Mouse (Mus musculus) urinary bladder, postnatal 4 days (tissue): ENCODE results near the gene Lsp1.

Source experiments
- DNase-seq, 2 experiments: peaks; one replicate each; pipeline ENCODE4 v3.0.0; 2021 to 2022; ENCODE audit warnings: low spot score in 2 of 2

Gene Lsp1

DNA sequence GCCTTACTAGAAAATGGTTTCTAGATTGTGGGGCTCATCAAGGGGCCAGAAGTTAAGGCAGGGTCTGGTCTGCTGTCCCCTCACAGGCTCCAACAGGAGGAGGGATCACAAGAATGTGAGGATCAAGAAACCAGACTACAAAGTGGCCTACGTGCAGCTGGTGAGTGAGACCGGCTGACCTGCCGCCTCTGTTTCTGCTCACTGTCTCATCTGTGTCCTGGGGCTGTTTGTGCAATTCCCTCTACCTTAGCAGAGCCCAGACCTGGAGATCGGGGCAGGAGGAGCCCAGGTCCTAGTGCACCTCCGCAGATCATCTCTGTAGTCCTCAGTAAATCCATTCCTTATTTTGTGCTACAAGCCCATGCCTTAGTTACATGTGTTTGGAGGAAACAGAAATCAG, 76.6 kb downstream of the Lsp1 start:
- no peak for DNase-seq

DNA sequence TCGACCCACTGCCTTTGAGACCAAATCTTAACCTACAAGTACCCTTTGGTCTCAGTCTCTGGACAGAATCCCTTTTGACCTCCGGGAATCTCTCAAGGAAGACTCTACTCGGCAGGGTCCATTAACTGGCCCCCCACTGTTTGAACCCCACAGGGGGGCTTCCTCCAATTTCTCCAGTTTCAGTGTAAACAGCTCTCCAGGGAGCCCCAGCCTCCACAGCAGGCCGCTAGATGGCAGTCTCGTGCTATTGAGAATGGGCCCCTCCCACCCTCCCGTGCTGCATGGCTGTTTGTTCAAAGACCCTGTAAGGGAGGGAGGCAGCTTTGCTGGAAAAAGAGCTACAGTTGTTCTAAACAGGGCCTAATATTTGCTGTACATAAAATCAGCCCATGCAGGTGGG, 77.3 kb downstream of the Lsp1 start:
- peak; percentile 56 to 74 for DNase-seq

DNA sequence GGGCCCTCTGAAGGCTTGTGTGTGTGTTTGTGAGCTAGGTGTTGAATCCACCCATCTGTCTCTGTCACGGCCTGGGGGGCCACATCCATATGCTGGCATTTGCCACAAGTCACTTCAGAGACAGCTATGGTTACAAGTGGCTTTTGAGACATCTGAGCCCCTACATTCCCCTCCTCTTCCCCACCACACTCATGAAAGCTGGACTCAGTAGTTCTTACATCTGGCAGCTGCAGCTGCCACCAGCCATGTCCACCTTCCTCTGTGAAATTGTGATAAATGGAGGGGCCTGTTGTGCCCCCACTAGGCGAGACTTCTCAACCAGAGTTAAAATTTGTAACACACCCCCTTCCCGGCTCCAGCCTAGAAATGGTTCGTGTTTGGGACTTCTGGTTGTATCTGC, 77.7 kb downstream of the Lsp1 start:
- DNase-seq, result no peak

DNA sequence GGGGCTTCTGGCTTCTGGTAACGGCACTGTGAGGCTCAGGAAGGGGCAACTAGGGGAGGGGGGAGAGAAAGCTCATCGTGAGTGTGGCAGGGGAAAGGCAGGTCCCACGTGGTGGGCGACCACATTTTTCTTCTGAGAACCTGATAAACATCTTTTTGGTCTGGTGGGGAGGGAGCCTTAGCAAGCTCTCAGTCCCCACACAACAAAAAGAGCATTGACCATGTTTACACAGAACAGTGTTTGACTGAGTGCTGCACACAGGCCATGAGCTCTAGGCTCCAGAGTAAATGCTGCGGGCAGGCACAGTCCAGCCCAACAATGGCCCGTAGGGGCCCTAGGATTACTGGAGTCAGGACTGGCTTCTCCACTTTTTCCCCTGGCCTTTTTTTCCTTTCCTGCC, 78.2 kb downstream of the Lsp1 start:
- DNase-seq, result no peak

DNA sequence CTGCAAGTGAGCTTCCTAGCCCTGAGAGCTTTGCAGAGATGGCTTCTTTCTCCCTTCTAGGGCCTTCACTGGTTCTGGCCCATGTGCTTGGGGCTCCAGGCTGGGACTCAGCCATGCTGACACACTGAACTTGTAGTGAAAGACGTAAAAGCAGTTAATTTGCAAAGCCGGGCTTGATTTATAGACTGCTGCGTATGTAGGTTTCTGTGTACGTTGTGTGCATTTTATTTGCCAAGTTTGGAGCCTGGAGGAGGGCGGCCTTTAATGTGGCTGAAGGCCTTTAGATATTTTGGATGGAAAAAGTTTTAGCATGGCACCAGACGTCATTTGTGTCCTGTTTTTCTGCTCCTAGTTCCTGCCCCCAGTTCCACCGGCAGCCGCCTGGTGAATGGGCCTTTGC, 79.2 kb downstream of the Lsp1 start:
- DNase-seq, result no peak

DNA sequence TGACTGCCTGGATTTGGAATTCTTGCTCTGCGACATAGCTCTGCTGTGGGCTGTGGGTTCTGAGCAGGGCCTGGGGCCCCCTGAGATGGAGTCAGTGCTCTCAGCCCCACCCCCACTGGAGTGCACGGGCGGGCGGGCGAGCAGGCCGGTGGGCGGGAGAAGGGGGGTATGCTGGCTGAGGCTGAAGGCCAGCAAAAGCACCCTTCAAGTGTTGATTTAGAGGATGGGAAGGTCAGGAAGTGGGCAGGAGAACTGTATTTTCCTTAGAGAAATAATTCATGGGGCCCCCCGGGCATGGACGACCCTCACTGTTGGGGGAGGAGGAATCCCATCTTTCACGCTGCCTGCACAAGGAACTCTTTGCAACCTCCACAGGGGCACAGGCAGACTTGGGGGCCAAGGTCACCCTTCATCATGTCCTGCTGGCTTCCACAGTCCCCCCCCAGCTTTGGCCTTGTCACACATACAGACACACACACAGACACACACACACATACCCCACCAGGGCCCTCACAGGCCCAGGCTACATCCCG, 82.2 kb downstream of the Lsp1 start:
- no peak for DNase-seq
